Mouse (Mus musculus) adrenal gland, postnatal 36 days (tissue): Measurements from ENCODE around the gene Ccdc186. TPM values are rescaled to one million over a fixed set of nuclear protein-coding genes. Genes with fewer than 3 reads are reported as not detected.
"Not testable (repeated sequence)": the region's sequence is repeated elsewhere in the genome, so short reads cannot be mapped to it uniquely, and the experiment has no call there.

Source experiments
- DNase-seq, 2 experiments: peaks; one replicate each; pipeline ENCODE4 v3.0.0; 2021; ENCODE audit warnings: mixed read lengths in 1 of 2
- total RNA-seq, 2 experiments: library from RNA; stranded (reverse); gene quantifications; 2 replicates each; pipeline ENCODE4 v1.2.3; 2021

Gene Ccdc186
- total RNA-seq, 2 experiments from 2014 or later = 22.9 to 27.2 TPM

- DNase-seq = no peak
Observed at GRCm38 (mm10) chr19:56801656-56802351, 20.2 kb downstream of the Ccdc186 start.

GRCm38 (mm10) chr19:56800930-56801655, 20.9 kb downstream of the Ccdc186 start:
- DNase-seq = no peak

- DNase-seq = no peak
Observed at GRCm38 (mm10) chr19:56800226-56800625, 21.8 kb downstream of the Ccdc186 start.

GRCm38 (mm10) chr19:56797376-56797775, 24.6 kb downstream of the Ccdc186 start:
- DNase-seq = no peak

- DNase-seq = no peak
Observed at GRCm38 (mm10) chr19:56788952-56789351, 33.0 kb downstream of the Ccdc186 start.

- DNase-seq = no peak
Observed at GRCm38 (mm10) chr19:56787911-56788310, 34.1 kb downstream of the Ccdc186 start.

- not testable (repeated sequence) for DNase-seq
Observed at GRCm38 (mm10) chr19:56778532-56778931, 43.5 kb downstream of the Ccdc186 start.

GRCm38 (mm10) chr19:56776719-56777382, 45.1 kb downstream of the Ccdc186 start:
- peak; percentile 63 to 68 for DNase-seq

GRCm38 (mm10) chr19:56775893-56776718, 45.9 kb downstream of the Ccdc186 start:
- DNase-seq = peak; percentile 19 to 49

GRCm38 (mm10) chr19:56774971-56775892, 46.8 kb downstream of the Ccdc186 start:
- no peak for DNase-seq

- DNase-seq = no peak
Observed at GRCm38 (mm10) chr19:56774408-56774962, 47.5 kb downstream of the Ccdc186 start.

- DNase-seq = no peak
Observed at GRCm38 (mm10) chr19:56773393-56773971, 48.5 kb downstream of the Ccdc186 start.

GRCm38 (mm10) chr19:56772158-56772557, 49.8 kb downstream of the Ccdc186 start:
- no peak for DNase-seq

GRCm38 (mm10) chr19:56769024-56769423, 53.0 kb downstream of the Ccdc186 start:
- DNase-seq = no peak

GRCm38 (mm10) chr19:56762686-56763085, 59.3 kb downstream of the Ccdc186 start:
- DNase-seq = no peak

- DNase-seq = no peak
Observed at GRCm38 (mm10) chr19:56761727-56762126, 60.3 kb downstream of the Ccdc186 start.

- no peak for DNase-seq
Observed at GRCm38 (mm10) chr19:56761096-56761495, 60.9 kb downstream of the Ccdc186 start.

- DNase-seq = peak; percentile 63 to 71
Observed at GRCm38 (mm10) chr19:56760306-56760940, 61.6 kb downstream of the Ccdc186 start.

- DNase-seq = no peak
Observed at GRCm38 (mm10) chr19:56759740-56760139, 62.2 kb downstream of the Ccdc186 start.

- no peak for DNase-seq
Observed at GRCm38 (mm10) chr19:56758311-56758710, 63.7 kb downstream of the Ccdc186 start.
